Mouse (Mus musculus) megakaryocyte, embryonic 14.5 days (primary cell): ENCODE results near the gene Gm15293.
"Not testable (repeated sequence)": the region's sequence is repeated elsewhere in the genome, so short reads cannot be mapped to it uniquely, and the experiment has no call there.

Experiments
- FLI1 ChIP-seq: IDR thresholded peaks from 2 replicates; pipeline ENCODE4 v1.6.1; 2012; ENCODE audit warnings: low read length, inconsistent platforms, mixed read lengths
- GATA1 ChIP-seq: IDR thresholded peaks from 3 replicates; pipeline ENCODE4 v1.6.1; 2012; ENCODE audit warnings: mixed read lengths, low read length, inconsistent platforms, borderline replicate concordance

- not testable (repeated sequence) for TF ChIP-seq GATA1, FLI1
Observed at GRCm38 (mm10) chr8:21161977-21162376, 39.4 kb upstream of the Gm15293 start, which contains the start of gene Defa22.
